Mouse (Mus musculus) liver, adult 2 months (tissue): ENCODE results near the gene Zrsr1. TPM values are rescaled to one million over a fixed set of nuclear protein-coding genes. Genes with fewer than 3 reads are reported as not detected.
A peak's percentile ranks its signal among the peaks of the same experiment; 100 is the strongest.

Experiments used
- DNase-seq: peaks from one replicate; pipeline ENCODE4 v3.0.0-alpha.2; 2011; ENCODE audit warnings: low read depth, low spot score; ENCODE audit errors: extremely low read depth
- H3K27ac ChIP-seq: fragments of 200-500 bp; replicated peaks from 2 replicates; pipeline ENCODE4 v1.5.1; 2012; ENCODE audit warnings: low read depth, mild to moderate bottlenecking, control low read depth, inconsistent platforms, low read length; ENCODE audit not compliant: insufficient read depth
- H3K27me3 ChIP-seq: fragments of 200-500 bp; 2 replicates; pipeline ENCODE4 v1.6.1; 2012; ENCODE audit warnings: mild to moderate bottlenecking, moderate library complexity, low read length, inconsistent platforms; ENCODE audit not compliant: control insufficient read depth, insufficient read depth
- H3K36me3 ChIP-seq: fragments of 200-500 bp; 2 replicates; pipeline ENCODE4 v1.6.1; 2012; ENCODE audit warnings: low read length, inconsistent platforms; ENCODE audit not compliant: control insufficient read depth, insufficient read depth
- H3K4me1 ChIP-seq: fragments of 200-500 bp; 2 replicates; pipeline ENCODE4 v1.6.1; 2011; ENCODE audit warnings: low read length; ENCODE audit not compliant: control insufficient read depth, insufficient read depth
- H3K4me3 ChIP-seq: fragments of 200-500 bp; 2 replicates; pipeline ENCODE4 v1.5.1; 2011; ENCODE audit warnings: low read depth, mild to moderate bottlenecking, control low read depth, low read length, moderate library complexity; ENCODE audit not compliant: insufficient read depth
- H3K79me2 ChIP-seq: fragments of 200-500 bp; 2 replicates; pipeline ENCODE4 v1.6.1; 2012; ENCODE audit warnings: inconsistent platforms, mild to moderate bottlenecking, low read length, moderate library complexity; ENCODE audit not compliant: control insufficient read depth, insufficient read depth
- H3K9ac ChIP-seq: fragments of 200-500 bp; 2 replicates; pipeline ENCODE4 v1.6.1; 2012; ENCODE audit warnings: low read depth, mild to moderate bottlenecking, control low read depth, inconsistent platforms, low read length
- CTCF ChIP-seq: fragments of 200-500 bp; IDR thresholded peaks from 2 replicates; pipeline ENCODE4 v1.5.1; 2011; ENCODE audit warnings: low read depth, low read length, control low read depth
- POLR2A ChIP-seq: fragments of 200-500 bp; IDR thresholded peaks from 2 replicates; pipeline ENCODE4 v1.6.1; 2011; ENCODE audit warnings: low read length, control low read depth; ENCODE audit not compliant: insufficient read depth; ENCODE audit errors: extremely low read depth
- WGBS: fragments of 180-500 bp; shearing (Covaris S2); methylation state at CpG from one replicate; pipeline ENCODE4 v1.1.7; 2018; 5-methylcytosine and 5-hydroxymethylcytosine counted together
- polyA plus RNA-seq: library from polyadenylated mRNA; depleted of rRNA; stranded (reverse); fragments of >200 nt; gene quantifications from 2 replicates; pipeline ENCODE4 v1.2.3, GENCODE M21; 2012
- total RNA-seq: library from RNA; depleted of rRNA; stranded (reverse); fragments of >200 nt; gene quantifications from 2 replicates; pipeline ENCODE4 v1.2.3, GENCODE M21; 2014

Gene Zrsr1
- total and polyA plus RNA-seq, 2 experiments = 4.9 to 6.8 TPM

- DNase-seq = peak; percentile 48
- H3K36me3 ChIP-seq = peaks cover 15% of the 10 kb centered on the region
- TF ChIP-seq CTCF = no peak
- TF ChIP-seq POLR2A = no peak
- 53% methylated on average over 14 of the region's 14 CpGs for WGBS
- peak overlapping the region; percentile 61 for H3K4me3 ChIP-seq
- peak overlapping the region; percentile 45 for H3K27ac ChIP-seq
- peak overlapping the region; percentile 64 for H3K9ac ChIP-seq
- no peaks in the 10 kb centered on the region for H3K27me3 ChIP-seq
- peaks cover 8% of the 10 kb centered on the region; the same call in 1 of the 2 replicates for H3K4me1 ChIP-seq
- peaks cover 28% of the 10 kb centered on the region; the same call in 1 of the 2 replicates for H3K79me2 ChIP-seq
These were observed 1.8 kb downstream of the Zrsr1 start for GRCm38 (mm10) chr11:22973599-22973998.

- Histone ChIP-seq H3K27me3 (no peaks in the 10 kb centered on the region), H3K4me1 (peaks cover 19% of the 10 kb centered on the region), H3K9ac (no peak overlapping the region), H3K79me2 (peaks cover 25% of the 10 kb centered on the region; the same call in 1 of the 2 replicates), H3K36me3 (peaks cover 15% of the 10 kb centered on the region), H3K4me3 (no peak overlapping the region), H3K27ac (no peak overlapping the region)
- TF ChIP-seq CTCF (no peak), POLR2A (no peak)
- WGBS = 78% methylated on average over 3 of the region's 3 CpGs
- DNase-seq = no peak
These were observed 6.4 kb downstream of the Zrsr1 start for GRCm38 (mm10) chr11:22978215-22978614.

- Histone ChIP-seq H3K9ac (no peak overlapping the region), H3K4me1 (peaks cover 19% of the 10 kb centered on the region), H3K27me3 (no peaks in the 10 kb centered on the region), H3K4me3 (no peak overlapping the region), H3K79me2 (peaks cover 23% of the 10 kb centered on the region; the same call in 1 of the 2 replicates), H3K27ac (no peak overlapping the region), H3K36me3 (peaks cover 15% of the 10 kb centered on the region)
- 58% methylated on average over 1 of the region's 1 CpGs for WGBS
- no peak for DNase-seq
- TF ChIP-seq CTCF = no peak
- TF ChIP-seq POLR2A = no peak
These were observed 6.9 kb downstream of the Zrsr1 start for GRCm38 (mm10) chr11:22978711-22979110.

GRCm38 (mm10) chr11:22979221-22979620 lies 7.4 kb downstream of the Zrsr1 start:
- Histone ChIP-seq H3K9ac (0 out of 2 replicates have a peak overlapping the region, but pooled peaks have one; percentile 38), H3K27me3 (no peaks in the 10 kb centered on the region), H3K36me3 (peaks cover 15% of the 10 kb centered on the region), H3K27ac (no peak overlapping the region), H3K4me3 (no peak overlapping the region), H3K79me2 (peaks cover 18% of the 10 kb centered on the region; the same call in 1 of the 2 replicates), H3K4me1 (peaks cover 19% of the 10 kb centered on the region)
- DNase-seq = peak; percentile 59
- no peak for TF ChIP-seq CTCF
- TF ChIP-seq POLR2A = no peak
- 28% methylated on average over 1 of the region's 1 CpGs for WGBS

GRCm38 (mm10) chr11:22981041-22981440 lies 9.2 kb downstream of the Zrsr1 start:
- Histone ChIP-seq H3K4me1 (peaks cover 15% of the 10 kb centered on the region), H3K79me2 (peaks cover 12% of the 10 kb centered on the region; the same call in 1 of the 2 replicates), H3K27me3 (no peaks in the 10 kb centered on the region), H3K9ac (no peak overlapping the region), H3K36me3 (peaks cover 12% of the 10 kb centered on the region), H3K27ac (no peak overlapping the region; the same call in 1 of the 2 replicates), H3K4me3 (no peak overlapping the region)
- no peak for DNase-seq
- WGBS = 34% methylated on average over 4 of the region's 4 CpGs
- TF ChIP-seq POLR2A (no peak), CTCF (no peak)

- peak overlapping the region; percentile 89 for H3K27ac ChIP-seq
- peak overlapping the region; percentile 88 for H3K9ac ChIP-seq
- peaks cover 7% of the 10 kb centered on the region for H3K36me3 ChIP-seq
- peaks cover 12% of the 10 kb centered on the region; the same call in 1 of the 2 replicates for H3K79me2 ChIP-seq
- peak overlapping the region; percentile 87 for H3K4me3 ChIP-seq
- no peaks in the 10 kb centered on the region for H3K27me3 ChIP-seq
- TF ChIP-seq POLR2A = no peak
- H3K4me1 ChIP-seq = peaks cover 13% of the 10 kb centered on the region
- under 1% methylated on average over 12 of the region's 12 CpGs for WGBS
- DNase-seq = no peak
These were observed 9.7 kb downstream of the Zrsr1 start for GRCm38 (mm10) chr11:22981543-22981950.
